Mouse (Mus musculus) heart, postnatal 0 days (tissue): Measurements from ENCODE around the gene Ccdc154.

Experiments used
- CTCF ChIP-seq: IDR thresholded peaks from 2 replicates; pipeline ENCODE4 v1.5.1; 2016; ENCODE audit warnings: antibody characterized with exemption, control low read depth, low read depth
- EP300 ChIP-seq: IDR thresholded peaks from 2 replicates; pipeline ENCODE4 v1.6.1; 2016; ENCODE audit warnings: antibody characterized with exemption, low read depth

DNA sequence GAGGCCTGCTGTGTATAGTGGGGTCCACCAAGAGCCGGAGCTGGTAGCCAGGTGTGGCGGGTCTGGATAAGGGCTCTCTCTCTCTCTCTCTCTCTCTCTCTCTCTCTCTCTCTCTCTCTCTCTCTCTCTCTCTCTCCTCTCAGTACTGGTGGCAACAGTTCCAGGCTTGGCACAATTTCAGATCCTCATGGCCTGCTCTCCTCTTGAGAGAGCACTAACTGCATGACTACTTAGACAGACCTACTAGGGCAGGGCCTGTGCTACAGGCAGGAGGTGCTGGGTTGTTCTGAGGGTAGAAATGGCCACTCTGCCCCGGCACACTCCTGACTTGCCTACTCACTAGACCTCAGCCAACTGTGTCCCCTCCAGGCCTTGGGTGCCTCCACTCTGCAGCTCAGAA, 10.3 kb downstream of the Ccdc154 start:
- no peak for TF ChIP-seq EP300
- TF ChIP-seq CTCF, result no peak
